In genomic region chr3:95995802-95996428, GRCm38 (mm10) we compare ENCODE assay signal across 7 mouse cellular contexts. TPM values are rescaled to one million over a fixed set of nuclear protein-coding genes. Genes with fewer than 3 reads are reported as not detected.
DNase-seq lines count a peak whose midpoint lies in the region; ATAC-seq and TF ChIP-seq lines count a peak whose summit lies in the region.

Gene Plekho1, minus strand, starts transcription at chr3:95996001.

- DNase-seq in ZHBTc4 (ENCODE audit: low read depth, low spot score): peak; percentile 42
- peak; percentile 81 to 86 for DNase-seq in cerebellum, postnatal 10 days
- peak; percentile 71 for DNase-seq in gastrocnemius, postnatal 10 days
- peak; percentile 77 to 84 for DNase-seq in left cerebral cortex, postnatal 36 days (ENCODE audit: low spot score in 2 of 2)
- DNase-seq in mesoderm, embryonic 11.5 days (ENCODE audit: low read depth, low spot score): peak; percentile 57

- H3K4me1 ChIP-seq in hindbrain, embryonic 16.5 days (ENCODE audit: control insufficient read depth, insufficient read depth, low read depth, low read length): peaks cover 38% of the 10 kb centered on the region
- no peaks in the 10 kb centered on the region for H3K4me1 ChIP-seq in small intestine, adult 2 months (ENCODE audit: control insufficient read depth, insufficient read depth, insufficient read length, low read length)

- peak within 1 kb of the TSS; percentile 97 for H3K27ac ChIP-seq in hindbrain, embryonic 16.5 days (ENCODE audit: low read depth, low read length)
- peak within 1 kb of the TSS; percentile 91 for H3K27ac ChIP-seq in small intestine, adult 2 months (ENCODE audit: insufficient read depth, low read depth, low read length)

- H3K27me3 ChIP-seq in hindbrain, embryonic 16.5 days (replicated peaks; ENCODE audit: control insufficient read depth, insufficient read depth, low read length): no peaks in the 10 kb centered on the region
- H3K27me3 ChIP-seq in small intestine, adult 2 months (ENCODE audit: control insufficient read depth, insufficient read depth, low read length): peaks cover 13% of the 10 kb centered on the region

- intact Hi-C loops in left cerebral cortex, postnatal 36 days (cut with DNase I): no loop called here

- TF ChIP-seq POLR2A in small intestine, adult 2 months (IDR thresholded peaks at IDR 0.05; ENCODE audit: low read depth, low read length): no peak

- peak; percentile 68 for ATAC-seq in hindbrain, embryonic 16.5 days

- no peak for TF ChIP-seq CTCF in small intestine, adult 2 months (IDR thresholded peaks at IDR 0.05; ENCODE audit: extremely low read depth, insufficient read length, insufficient replicate concordance, low read depth, low read length)

- peak within 1 kb of the TSS; percentile 83 for H3K4me3 ChIP-seq in hindbrain, embryonic 16.5 days (ENCODE audit: low read length)
- H3K4me3 ChIP-seq in small intestine, adult 2 months (ENCODE audit: low read depth, low read length): peak within 1 kb of the TSS; percentile 63

- peak within 1 kb of the TSS; percentile 64 for H3K4me2 ChIP-seq in hindbrain, embryonic 16.5 days (ENCODE audit: low read length)

- peaks cover 10% of the 10 kb centered on the region for H3K36me3 ChIP-seq in hindbrain, embryonic 16.5 days (ENCODE audit: control insufficient read depth, insufficient read depth, low read length)
- peaks cover 2% of the 10 kb centered on the region; the same call in 1 of the 2 replicates for H3K36me3 ChIP-seq in small intestine, adult 2 months (ENCODE audit: control insufficient read depth, insufficient read depth, low read length)

- no peaks in the 10 kb centered on the region for H3K9me3 ChIP-seq in hindbrain, embryonic 16.5 days (ENCODE audit: control insufficient read depth, low read length)

- H3K9ac ChIP-seq in hindbrain, embryonic 16.5 days (ENCODE audit: low read depth, low read length): peak within 1 kb of the TSS; percentile 96

- WGBS in hindbrain, embryonic 16.5 days: 1% methylated on average over 64 of the region's 84 CpGs
- 1% methylated on average over 84 of the region's 84 CpGs for WGBS in small intestine, adult 2 months

RNA-seq across cellular contexts. Expression of gene Plekho1, which starts in this region (rescaled TPM):
- 10 to 100 TPM; 56.2 to 67.9 TPM for total RNA-seq in gastrocnemius, postnatal 10 days (2021)
- 27.7 and 41.3 TPM in 2 replicates for polyA plus RNA-seq in hindbrain, embryonic 16.5 days (2015; fragmentation: Nextera tagmentation; extraction: Ambion mirVana)
- total RNA-seq in left cerebral cortex, postnatal 36 days (2021): 10 to 100 TPM; 80.1 to 93.9 TPM
- polyA plus RNA-seq in small intestine, adult 2 months (2012; rRNA removed): 10.8 and 31.3 TPM in 2 replicates

Comparison
In these comparisons a context has a peak if more than half of its experiments do, and no peak if none do; other contexts are left out.
1. Peak in every context shown above with its lines: DNase-seq, ATAC-seq, H3K4me3 ChIP-seq and H3K27ac ChIP-seq.